Mouse (Mus musculus) cortical plate, adult 2 months (tissue): ENCODE measurements around the gene Asic2. TPM values are rescaled to one million over a fixed set of nuclear protein-coding genes. Genes with fewer than 3 reads are reported as not detected.

ENCODE experiments used
- H3K27ac ChIP-seq: fragments of 200-500 bp; 2 replicates; pipeline ENCODE4 v1.5.1; 2012; ENCODE audit warnings: low read length, control low read depth, inconsistent platforms; ENCODE audit not compliant: insufficient read depth
- H3K4me1 ChIP-seq: fragments of 200-500 bp; 2 replicates; pipeline ENCODE4 v1.6.1; 2011; ENCODE audit warnings: low read length; ENCODE audit not compliant: control insufficient read depth, insufficient read depth
- H3K4me3 ChIP-seq: fragments of 200-500 bp; 2 replicates; pipeline ENCODE4 v1.5.1; 2011; ENCODE audit warnings: mild to moderate bottlenecking, low read length, control low read depth; ENCODE audit not compliant: insufficient read depth
- CTCF ChIP-seq: fragments of 200-500 bp; IDR thresholded peaks from 2 replicates; pipeline ENCODE4 v1.5.1; 2011; ENCODE audit warnings: mild to moderate bottlenecking, control low read depth, low read length; ENCODE audit not compliant: insufficient read depth; ENCODE audit errors: extremely low read depth
- POLR2A ChIP-seq: fragments of 200-500 bp; IDR thresholded peaks from 2 replicates; pipeline ENCODE4 v1.6.1; 2011; ENCODE audit warnings: mild to moderate bottlenecking, low read length, control low read depth; ENCODE audit not compliant: insufficient read depth; ENCODE audit errors: extremely low read depth
- polyA plus RNA-seq: library from polyadenylated mRNA; depleted of rRNA; stranded (reverse); fragments of >200 nt; gene quantifications from 2 replicates; pipeline ENCODE4 v1.2.3, GENCODE M21; 2012

Asic2 gene
- polyA plus RNA-seq, 1 experiment: 51.8 TPM

DNA sequence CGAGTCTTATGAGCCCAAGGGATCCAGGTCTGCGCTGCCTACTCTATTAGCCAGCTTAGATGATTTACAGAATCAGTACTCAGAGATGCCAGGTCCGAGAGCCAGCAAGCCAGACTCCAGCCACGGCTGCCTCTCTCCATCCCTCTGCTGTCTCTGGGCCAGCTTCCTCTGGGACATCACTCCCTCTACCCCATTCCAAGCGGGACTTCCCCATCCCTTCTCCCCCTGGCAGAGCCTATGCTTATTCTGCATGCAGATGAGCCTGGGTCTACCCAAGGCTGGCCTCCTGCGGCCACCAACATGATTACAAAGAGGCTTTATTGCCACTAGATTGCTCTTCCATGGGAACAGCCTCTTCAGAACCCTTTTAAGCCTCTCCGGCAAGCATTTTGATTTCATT lies 850.2 kb downstream of the Asic2 start:
- Histone ChIP-seq H3K27ac (no peak overlapping the region), H3K4me1 (0 out of 2 replicates have a peak, but pooled peaks cover 4% of the 10 kb centered on the region)
- TF ChIP-seq CTCF: no peak
- TF ChIP-seq POLR2A: no peak

DNA sequence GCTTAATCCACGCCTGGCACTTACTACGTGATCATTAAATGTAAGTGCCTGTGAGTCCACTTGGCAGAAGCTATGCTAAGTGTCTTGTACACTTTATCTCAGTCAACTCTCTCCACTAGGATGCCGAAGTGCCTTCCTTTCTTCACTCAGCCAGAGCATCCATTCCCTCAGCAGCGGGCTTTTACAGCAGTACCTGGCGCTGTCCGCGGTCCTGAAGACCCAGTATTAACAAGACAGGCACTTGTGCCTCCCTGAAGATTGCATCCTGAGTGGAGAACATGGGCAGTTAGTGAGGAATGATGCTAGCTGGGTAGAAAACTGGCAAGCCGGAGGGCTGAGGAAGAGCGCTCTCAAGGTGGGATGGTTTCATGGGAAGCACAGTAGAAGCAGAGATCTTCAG lies 852.6 kb downstream of the Asic2 start:
- H3K4me1 ChIP-seq: peaks cover 4% of the 10 kb centered on the region; the same call in 1 of the 2 replicates
- no peak for TF ChIP-seq CTCF
- TF ChIP-seq POLR2A: no peak

More for the DNA sequence above, 850.2 kb downstream of the Asic2 start:
- H3K4me3 ChIP-seq: no peak overlapping the region

DNA sequence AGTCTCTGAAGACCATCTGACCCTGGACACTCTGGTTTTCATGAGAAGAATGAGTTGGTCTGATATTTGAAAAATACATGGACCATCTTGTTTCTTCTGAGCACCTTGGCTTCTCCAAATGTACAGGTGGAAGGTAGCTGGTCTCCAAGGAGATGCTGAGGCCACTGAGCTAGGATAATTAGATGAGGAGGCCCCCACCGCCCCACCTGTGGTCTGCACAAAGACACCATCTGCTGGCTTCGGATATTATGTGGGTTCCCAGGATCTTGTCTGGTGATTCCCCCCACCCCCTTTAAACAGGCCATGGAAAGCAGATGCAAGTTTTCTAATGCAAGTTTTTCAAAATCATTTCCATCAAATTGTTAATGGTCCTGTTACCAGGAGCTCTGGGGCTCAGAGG lies 856.6 kb downstream of the Asic2 start:
- Histone ChIP-seq H3K4me1 (peaks cover 4% of the 10 kb centered on the region; the same call in 1 of the 2 replicates), H3K4me3 (no peak overlapping the region), H3K27ac (no peak overlapping the region)
- no peak for TF ChIP-seq POLR2A
- no peak for TF ChIP-seq CTCF

More for the DNA sequence above, 852.6 kb downstream of the Asic2 start:
- Histone ChIP-seq H3K4me3 (no peak overlapping the region), H3K27ac (no peak overlapping the region)

DNA sequence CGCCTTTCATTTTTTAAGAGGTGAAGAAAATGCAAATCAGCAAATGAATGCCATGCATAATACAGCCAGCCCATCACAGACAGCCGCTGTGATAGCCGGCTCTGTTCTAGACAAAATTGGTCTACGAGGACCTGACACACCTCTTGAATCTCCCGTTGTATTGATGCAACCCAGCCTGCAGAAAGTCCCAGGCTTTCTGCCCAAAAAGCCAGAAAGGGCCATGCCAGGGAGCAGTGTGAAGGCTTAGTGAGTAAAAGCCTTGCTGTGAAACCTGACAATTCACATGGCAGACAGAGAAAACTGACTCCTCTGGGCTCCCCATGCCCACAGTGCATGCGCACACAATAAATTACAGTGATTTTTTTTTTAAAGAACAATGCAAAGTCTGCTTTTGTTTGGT lies 858.2 kb downstream of the Asic2 start:
- TF ChIP-seq POLR2A: no peak
- TF ChIP-seq CTCF: no peak
- Histone ChIP-seq H3K4me1 (peaks cover 4% of the 10 kb centered on the region; the same call in 1 of the 2 replicates), H3K27ac (no peak overlapping the region), H3K4me3 (no peak overlapping the region)

GRCm38 (mm10) chr11:81106949-81107348 lies 861.3 kb downstream of the Asic2 start:
- TF ChIP-seq POLR2A: no peak
- no peak for TF ChIP-seq CTCF
- Histone ChIP-seq H3K4me3 (no peak overlapping the region), H3K4me1 (peaks cover 4% of the 10 kb centered on the region; the same call in 1 of the 2 replicates), H3K27ac (no peak overlapping the region)

DNA sequence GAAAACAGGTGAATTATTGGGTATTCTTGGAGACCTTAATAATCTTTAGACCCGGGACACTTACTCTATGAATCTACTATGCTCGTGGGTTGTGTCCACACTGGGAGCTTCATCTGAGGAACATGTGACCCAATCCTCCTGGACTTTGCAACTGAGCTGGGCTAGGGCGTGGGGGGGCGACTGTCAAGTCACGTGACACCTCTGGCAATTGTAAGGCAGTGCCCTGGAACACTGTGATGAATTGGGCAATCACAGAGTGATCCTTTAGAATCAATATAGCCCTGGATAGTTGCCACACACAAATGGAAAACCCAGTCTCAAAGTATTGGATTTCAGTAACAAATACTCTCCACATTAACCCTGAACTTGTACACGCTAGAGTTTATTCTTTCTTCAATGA lies 867.4 kb downstream of the Asic2 start:
- TF ChIP-seq CTCF (no peak), POLR2A (no peak)
- Histone ChIP-seq H3K27ac (no peak overlapping the region), H3K4me3 (no peak overlapping the region)

DNA sequence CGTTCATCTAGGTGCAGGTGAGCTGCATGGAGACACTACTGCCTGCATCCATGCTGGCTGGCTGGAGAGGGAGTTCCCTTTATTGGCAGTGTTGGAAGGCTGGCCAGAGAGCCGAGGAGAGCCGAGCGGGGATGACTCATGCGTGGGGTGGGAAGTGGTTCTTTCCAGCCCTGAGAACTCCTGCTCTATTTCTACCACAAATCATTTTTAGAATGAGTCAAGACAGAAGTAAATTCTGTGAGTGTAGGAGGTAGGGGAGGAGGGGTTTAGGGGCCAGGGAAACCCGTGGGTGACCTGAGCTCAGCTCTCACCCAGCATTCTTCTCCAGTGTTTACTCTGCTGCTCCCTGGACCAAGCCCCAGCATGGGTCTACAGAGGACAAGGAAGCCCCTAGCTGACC lies 872.2 kb downstream of the Asic2 start:
- TF ChIP-seq CTCF: no peak
- no peak for TF ChIP-seq POLR2A
- Histone ChIP-seq H3K4me3 (no peak overlapping the region), H3K4me1 (peaks cover 24% of the 10 kb centered on the region), H3K27ac (no peak overlapping the region)

More for the DNA sequence above, 867.4 kb downstream of the Asic2 start:
- peaks cover 17% of the 10 kb centered on the region for H3K4me1 ChIP-seq

GRCm38 (mm10) chr11:81094581-81094980 lies 873.7 kb downstream of the Asic2 start:
- Histone ChIP-seq H3K4me1 (peaks cover 25% of the 10 kb centered on the region), H3K27ac (no peak overlapping the region), H3K4me3 (no peak overlapping the region)
- TF ChIP-seq CTCF (no peak), POLR2A (no peak)

GRCm38 (mm10) chr11:81092161-81092560 lies 876.1 kb downstream of the Asic2 start:
- Histone ChIP-seq H3K4me1 (peaks cover 16% of the 10 kb centered on the region), H3K27ac (no peak overlapping the region), H3K4me3 (no peak overlapping the region)
- TF ChIP-seq POLR2A (no peak), CTCF (no peak)

DNA sequence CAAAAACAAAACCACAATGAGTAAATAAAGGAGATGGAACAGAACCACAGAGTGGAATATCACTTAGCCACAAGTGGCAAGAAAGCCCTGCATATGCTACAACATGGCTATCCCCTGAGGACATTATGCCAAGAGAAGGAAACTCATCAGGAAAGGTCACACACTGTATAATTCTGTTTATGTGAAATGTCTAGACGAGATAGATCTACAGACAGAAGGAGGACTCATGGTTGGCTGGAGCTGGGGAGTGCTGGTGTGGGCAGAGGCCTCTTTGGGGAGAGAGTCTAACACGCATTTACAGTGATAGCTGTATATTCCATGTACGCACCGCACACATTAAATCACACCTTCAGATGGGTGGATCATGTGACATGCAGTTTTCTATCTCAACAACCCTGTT lies 884.4 kb downstream of the Asic2 start:
- Histone ChIP-seq H3K4me3 (no peak overlapping the region), H3K27ac (no peak overlapping the region), H3K4me1 (peaks cover 7% of the 10 kb centered on the region)
- no peak for TF ChIP-seq CTCF
- TF ChIP-seq POLR2A: no peak
